Mouse (Mus musculus): ENCODE data around the gene Tjp3. TPM values are rescaled to one million over a fixed set of nuclear protein-coding genes. Genes with fewer than 3 reads are reported as not detected.
A peak's percentile ranks its signal among the peaks of the same experiment; 100 is the strongest.

Gene Tjp3
- total RNA-seq (2021), result under 1 TPM; 0.14 to 0.34 TPM
- long read RNA-seq, experiment 1, result 0 reads
- long read RNA-seq, experiment 2, result 0 reads

DNA sequence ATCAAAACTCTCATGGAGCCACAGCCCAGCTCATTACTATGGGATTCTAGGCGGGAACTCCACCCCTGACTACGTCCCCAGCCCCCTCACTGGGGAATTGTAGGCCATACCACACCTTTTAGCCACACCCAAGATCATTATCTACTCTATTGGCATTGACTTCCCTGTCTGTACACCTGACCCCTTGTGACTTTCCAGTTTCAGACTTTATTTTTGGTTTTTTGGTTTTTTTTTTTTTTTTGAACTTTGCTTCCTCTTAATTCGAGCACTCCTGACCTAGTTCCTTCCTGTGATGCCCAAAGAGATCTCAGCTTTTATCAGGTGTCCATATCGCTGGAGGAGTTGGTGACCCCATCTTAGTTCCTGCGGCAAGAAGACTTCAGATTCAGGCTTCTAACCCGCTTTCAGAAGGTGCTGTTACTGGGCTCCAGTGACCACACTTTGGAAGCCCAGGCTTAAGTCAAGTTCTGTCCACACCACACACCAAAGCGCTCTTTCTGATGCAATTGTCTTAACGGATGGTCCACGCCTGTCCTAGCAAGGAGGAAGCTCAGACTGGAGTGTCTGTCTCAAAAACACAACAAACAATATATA lies at the start of gene Tjp3:
Gene Tjp3 (minus strand): TSS at position 71 of the 594 bp plus-strand sequence.
- DNase-seq, result no peak
- intact Hi-C loops (cut with DNase I), result no loop called here

DNA sequence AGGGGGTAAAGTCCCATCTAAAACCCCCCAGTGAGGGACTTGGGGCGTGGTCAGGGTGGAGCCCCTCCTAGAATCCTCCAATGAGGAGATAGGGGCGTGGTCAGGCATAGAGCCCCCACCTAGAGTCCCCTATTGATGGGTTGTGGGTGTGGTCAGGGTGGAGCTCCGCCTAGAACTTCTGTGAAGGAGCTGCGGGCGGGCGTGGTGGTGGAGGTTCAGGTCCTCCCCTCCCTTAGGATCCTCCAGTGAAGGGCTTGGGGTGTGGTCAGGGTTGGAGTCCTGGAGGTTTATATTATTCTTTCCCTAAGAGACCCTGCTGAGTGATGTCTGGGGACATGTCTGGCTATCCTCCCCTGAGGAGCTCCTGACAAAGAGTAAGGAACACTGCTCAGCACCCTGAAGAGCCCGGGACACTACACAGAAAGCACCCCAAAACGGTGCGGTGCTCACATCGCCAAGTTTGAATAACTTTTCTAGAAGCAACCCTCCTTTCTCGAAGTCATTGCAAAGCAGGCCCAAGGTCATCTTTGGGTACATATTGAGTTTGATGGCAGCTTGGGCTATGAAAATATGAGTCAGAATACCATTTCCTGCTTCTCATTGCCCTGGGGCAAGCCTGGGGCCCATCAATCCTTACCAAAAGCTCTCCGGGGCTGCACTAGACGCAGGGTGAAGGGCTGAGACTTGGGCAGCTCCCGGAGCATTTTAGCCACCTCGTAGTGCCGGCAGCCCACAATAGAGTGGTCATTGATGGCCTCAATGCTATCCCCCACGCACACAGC lies 49.4 kb upstream of the Tjp3 start:
- intact Hi-C loops (cut with DNase I), result loop anchor here (2.0 to 5.0 kb wide), 2 partner anchors 18 to 98 kb away; no protein-coding TSS in a partner anchor
- no peak for DNase-seq

DNA sequence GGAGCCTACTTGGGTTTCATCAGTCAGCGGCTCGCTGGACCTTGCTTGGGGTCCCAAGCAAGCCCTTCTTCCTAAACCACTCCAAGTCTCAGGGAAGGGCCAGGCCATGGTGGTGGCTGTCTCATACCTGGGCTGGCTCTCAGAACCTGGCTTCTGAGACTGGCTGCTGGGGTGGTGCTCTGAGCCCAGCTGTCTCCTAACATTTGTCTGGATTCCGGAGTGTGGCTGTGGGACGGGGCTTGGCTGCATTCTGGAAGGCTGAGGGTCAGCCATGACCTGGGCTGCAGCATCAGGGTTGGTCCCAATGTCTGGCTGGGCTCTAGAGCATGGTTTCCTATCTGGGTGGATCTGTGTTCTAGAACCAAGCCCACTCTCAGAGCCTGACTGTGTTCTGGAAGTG lies 45.2 kb upstream of the Tjp3 start:
- intact Hi-C loops (cut with DNase I), result no loop called here
- DNase-seq, result no peak

DNA sequence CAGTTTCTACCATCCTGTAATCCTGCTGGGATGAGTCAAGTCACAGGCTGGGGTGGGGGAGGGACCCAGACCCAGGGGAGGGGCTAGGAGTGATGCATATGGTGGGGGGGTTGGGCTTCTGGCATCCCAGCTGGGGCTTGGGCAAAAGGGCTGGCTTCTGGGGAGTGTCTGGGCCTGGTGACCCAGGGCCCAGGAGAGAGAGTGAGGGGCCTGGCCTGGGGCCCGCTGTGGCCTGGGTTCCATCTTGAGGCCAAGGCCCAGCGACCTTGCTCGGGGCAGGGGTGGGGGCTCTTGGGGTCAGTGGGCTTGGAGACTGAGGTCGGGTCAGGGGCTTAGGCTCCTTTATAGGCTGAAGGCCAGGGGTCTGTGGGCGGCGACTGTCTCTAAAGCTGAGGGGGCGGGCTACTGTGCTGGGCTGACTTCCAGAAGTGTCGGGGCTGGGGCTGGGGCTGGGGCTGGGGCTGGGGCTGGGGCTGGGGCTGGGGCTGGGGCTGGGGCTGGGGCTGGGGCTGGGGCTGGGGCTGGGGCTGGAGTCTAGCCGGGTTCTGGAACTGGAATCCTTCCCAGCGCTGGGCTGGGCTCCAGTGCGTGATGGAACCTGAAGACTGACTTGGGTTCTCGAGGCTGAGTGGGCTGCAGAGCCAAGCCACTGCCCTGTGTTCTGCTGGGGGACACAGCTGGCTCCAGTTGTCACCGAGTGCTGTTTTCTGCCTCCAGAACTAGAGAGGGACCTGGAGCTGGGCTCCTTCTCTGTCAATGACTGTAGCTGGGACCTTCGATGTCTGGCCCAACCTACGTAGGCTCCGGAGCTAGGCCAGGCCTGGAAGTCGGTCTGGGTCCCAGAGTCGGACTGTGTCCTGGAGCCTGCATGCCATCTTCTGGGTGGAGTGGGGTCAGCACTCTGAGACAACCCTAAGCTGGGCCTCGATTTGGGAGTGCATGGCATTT lies 44.3 kb upstream of the Tjp3 start:
- intact Hi-C loops (cut with DNase I), result no loop called here
- peak; percentile 61 to 64 for DNase-seq

DNA sequence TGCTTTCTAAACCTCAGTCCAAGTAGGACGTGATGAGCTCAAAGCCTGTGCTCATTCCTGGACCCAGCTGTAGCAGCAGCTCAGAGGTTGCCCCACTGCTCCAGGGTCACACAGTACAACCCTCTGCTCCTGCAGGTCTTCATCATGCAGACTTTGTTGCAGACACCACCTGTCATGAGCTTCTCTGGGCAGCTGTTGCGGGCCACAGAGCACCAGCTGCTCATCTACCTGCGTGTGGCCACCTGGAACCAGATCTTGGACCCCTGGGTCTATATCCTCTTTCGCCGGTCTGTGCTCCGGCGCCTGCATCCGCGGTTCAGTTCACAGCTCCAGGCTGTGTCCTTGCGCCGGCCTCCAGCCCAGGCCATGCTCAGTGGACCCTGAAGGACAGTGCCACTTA lies 42.9 kb upstream of the Tjp3 start:
- intact Hi-C loops (cut with DNase I), result no loop called here
- no peak for DNase-seq

DNA sequence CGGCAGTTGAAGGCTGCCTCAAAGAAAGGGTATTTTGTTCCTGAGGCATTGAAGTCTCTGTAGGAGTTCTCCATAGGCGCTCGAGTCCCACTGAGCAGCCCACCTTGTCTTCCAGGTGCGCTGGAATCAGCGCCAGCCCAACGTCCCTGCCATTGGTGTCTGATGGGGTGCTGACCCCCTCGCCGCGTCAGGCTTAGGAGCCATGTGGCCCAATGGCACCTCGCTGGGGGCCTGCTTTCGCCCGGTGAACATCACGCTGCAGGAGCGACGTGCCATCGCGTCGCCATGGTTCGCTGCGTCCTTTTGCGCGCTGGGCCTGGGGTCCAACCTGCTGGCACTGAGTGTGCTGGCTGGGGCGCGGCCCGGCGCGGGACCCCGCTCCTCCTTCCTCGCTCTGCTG lies 40.9 kb upstream of the Tjp3 start:
- intact Hi-C loops (cut with DNase I), result no loop called here
- no peak for DNase-seq

DNA sequence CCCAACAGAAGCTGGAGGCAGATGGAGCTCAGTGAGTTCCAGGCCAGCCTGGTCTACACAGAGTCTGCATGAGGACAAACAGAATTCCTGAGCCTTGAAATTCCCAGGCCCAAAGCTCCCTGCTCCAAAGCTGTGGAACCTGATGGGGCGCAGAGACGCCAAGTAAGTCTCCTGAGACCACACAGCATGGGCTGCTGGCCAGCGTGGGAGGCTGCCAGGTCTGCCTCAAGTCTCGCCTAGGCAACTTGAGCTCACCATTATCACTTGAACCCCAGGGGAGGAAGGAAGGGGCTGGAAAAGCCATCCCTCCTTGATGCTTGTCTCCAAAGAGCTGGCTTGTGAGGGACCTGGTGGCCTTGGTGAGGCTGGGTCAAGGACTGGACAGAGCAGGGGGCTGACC lies 38.6 kb upstream of the Tjp3 start:
- intact Hi-C loops (cut with DNase I), result no loop called here
- peak; percentile 68 to 70 for DNase-seq

DNA sequence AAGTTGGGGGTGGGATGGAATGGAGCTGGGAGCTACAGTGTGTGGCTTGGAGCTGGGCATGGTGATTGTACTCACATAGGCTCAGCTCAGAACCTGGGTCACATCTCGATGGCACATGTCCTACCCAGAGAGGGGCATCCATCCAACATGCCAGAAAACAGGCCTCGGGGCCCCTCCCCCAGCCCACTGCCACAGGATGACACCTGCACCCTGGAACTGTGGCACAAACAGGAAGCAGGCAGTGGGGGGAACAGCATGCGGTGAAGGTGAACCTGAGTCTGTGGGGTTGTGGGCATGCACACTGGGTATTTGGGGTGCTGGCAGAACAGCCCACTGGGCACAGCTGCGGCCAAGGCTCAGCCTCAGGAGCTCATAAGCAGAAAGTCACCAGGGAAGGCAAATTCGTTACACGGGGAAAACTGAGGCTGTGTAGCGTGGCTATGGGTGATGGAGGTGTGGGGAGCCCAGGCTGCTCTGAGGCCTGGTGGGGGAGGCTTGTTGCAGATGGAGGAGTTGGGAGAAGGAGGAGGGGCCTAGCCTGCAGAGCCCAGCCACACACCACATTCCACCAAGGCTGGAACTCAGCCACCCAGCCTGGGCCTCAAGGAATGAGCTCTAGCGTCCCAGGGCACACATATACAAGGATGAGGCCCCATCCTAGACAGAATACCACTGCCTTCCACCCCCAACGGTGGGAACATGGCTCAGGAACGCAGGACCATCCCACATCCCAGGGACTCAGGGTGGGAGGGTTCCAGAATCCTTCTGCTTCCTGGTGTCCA lies 38.0 kb upstream of the Tjp3 start:
- intact Hi-C loops (cut with DNase I), result no loop called here
- DNase-seq, result peak in 1 of 2 experiments; percentile 65

DNA sequence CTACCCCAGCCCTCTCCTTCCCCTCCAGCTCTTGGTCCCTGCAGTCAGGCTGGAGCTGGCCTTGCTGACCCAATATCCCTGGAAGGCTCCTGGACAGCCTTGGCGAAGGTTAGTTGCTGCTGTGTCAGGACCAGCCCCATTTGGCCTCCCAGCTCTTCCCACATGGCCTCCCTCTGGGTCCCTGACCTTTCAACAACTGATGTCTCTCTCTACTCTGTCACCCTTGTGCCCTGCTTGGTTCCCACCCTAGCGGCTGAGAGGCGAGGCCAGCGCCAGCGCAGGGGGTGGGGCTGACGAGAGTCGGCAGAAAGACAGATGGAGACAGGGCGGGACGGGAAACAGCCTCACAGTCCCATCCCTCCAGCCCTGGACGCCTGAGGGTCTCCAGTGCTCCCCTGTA lies 37.0 kb upstream of the Tjp3 start, which contains the start of gene Tbxa2r:
Gene Tbxa2r (plus strand): TSS at position 346 of the 400 bp plus-strand sequence.
- DNase-seq, result peak; percentile 70 to 79
- intact Hi-C loops (cut with DNase I), result no loop called here

DNA sequence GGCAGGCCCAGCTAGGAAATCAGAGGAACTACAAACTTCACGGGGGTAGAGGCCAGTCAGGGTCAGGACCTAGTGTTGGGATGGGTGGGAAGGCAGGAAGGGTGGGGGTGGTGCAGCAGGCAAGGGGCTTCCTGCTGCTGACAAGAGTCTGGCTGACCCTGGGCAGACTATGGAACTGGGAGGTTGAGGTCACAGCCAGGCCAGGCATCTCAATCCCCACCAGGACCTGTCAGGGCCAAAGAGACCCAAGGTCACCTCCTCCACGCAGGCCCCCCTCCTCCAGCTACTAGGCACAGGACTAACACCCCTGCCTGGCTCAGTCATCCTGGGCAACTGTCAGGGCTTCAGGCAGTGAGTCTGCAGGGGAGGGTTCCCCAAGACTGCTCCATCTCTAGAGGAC lies 36.6 kb upstream of the Tjp3 start:
- DNase-seq, result no peak

DNA sequence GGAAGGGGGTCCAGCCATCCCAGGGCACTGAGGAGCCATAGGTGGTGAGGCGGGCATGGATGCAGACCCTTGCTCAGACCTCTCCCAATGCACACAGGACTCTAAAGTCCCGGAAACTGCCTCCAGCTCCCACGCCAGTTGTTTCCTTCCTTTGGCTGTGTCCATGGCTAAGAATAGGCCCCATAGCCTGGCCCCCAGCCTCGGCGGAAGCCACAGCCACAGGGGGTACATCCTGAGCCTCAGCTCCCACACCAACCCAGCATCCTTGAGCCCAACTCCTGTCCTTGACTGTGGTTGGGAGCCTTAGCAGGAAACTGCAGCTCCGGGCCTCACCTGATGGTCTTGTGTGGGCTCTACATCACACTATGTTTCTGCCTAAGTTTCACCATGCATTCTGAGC lies 35.5 kb upstream of the Tjp3 start:
- intact Hi-C loops (cut with DNase I), result no loop called here
- peak; percentile 60 to 61 for DNase-seq

More for the DNA sequence above, 36.6 kb upstream of the Tjp3 start:
- intact Hi-C loops (cut with DNase I), result no loop called here

DNA sequence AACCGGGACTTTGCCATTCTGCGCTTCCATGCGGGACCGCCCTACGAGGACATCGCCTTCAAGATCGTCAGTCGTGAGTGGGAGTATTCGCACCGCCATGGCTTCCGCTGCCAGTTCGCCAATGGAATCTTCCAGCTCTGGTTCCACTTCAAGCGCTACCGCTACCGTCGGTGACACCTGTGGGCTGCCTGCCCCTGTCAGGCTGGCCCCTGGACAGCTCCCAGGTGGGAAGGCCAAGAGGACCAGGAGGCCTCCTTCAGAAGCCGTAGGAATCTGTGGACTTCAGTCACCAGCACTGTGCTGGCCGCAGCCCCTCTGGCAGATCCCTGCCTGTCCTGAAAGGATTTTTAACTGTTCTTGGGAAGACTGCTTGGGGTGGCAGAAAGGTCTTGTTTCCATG lies 34.4 kb upstream of the Tjp3 start:
- intact Hi-C loops (cut with DNase I), result no loop called here

DNA sequence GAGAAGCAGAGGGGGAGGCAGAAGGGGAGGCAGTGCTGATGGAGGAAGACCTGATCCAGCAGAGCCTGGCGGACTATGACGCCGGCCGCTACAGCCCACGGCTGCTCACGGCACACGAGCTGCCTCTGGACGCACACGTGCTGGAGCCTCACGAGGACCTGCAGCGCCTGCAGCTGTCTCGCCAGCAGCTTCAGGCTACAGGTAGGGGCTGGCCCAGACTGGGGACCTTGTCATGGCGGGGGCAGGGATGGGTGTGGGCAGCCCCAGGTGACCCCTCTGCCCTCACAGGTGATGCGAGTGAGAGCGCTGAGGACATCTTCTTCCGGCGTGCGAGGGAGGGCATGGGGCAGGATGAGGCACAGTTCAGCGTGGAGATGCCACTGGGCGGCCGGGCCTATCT lies 33.8 kb upstream of the Tjp3 start:
- no peak for DNase-seq
- intact Hi-C loops (cut with DNase I), result no loop called here

More for the DNA sequence above, 34.4 kb upstream of the Tjp3 start:
- DNase-seq, result no peak

DNA sequence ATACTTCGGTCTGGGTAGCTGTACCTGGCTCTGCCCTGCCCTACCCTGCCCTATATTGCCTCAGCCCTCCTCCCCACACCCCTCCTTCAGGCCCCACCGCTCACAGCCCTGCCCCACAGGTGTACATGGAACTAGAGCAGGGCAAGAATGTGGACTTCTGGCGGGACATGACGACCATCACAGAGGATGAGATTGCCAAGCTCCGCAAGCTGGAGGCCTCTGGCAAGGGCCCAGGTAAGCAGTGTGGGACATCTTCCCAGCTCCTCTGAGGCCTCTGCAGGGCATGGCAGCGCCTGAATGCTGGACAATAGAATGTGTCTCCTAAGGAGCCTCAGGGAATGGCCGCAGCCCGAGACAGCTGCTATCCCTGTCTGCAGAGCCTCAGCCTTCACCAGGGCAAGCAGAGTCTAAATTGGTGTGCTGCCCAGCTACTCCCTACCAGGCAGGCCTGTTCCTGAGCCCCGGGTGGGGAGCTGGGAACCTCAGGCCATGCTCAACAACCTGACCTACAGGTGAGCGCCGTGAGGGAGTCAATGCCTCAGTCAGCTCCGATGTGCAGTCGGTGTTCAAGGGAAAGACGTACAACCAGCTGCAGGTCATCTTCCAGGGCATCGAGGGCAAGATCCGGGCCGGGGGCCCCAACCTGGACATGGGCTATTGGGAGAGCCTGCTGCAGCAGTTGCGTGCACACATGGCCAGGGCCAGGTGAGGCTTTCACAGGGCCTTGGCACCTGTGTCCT lies 32.6 kb upstream of the Tjp3 start:
- intact Hi-C loops (cut with DNase I), result loop anchor here (2.0 kb wide), 1 partner anchor 17 kb away; no protein-coding TSS in a partner anchor
- DNase-seq, result no peak

DNA sequence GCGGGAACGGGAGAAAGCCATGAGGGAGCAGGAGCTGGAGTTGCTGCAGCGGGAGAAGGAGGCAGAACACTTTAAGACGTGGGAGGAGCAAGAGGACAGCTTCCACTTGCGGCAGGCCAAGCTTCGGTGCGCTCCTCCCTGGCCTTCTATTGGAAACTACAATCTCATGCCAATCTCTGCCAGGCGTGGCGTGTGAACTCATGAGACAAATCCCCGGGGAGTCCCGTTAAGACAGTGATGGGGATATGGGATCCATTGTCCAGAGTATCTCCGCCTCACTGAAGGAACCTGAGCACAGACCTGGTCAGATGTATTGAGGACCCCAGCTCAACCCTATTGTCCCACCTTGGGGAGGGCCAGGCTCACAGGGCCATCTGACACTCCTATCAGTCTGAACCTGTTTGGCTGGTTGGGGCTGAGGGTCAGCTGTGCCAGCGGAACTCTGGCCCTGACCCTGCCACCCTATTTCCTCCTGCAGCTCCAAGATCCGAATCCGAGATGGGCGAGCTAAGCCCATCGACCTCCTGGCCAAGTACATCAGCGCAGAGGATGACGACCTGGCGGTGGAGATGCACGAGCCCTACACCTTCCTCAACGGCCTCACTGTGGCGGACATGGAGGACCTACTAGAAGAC lies 31.9 kb upstream of the Tjp3 start:
- intact Hi-C loops (cut with DNase I), result loop anchor here (2.0 kb wide), 1 partner anchor 18 kb away; no protein-coding TSS in a partner anchor
- DNase-seq, result no peak

DNA sequence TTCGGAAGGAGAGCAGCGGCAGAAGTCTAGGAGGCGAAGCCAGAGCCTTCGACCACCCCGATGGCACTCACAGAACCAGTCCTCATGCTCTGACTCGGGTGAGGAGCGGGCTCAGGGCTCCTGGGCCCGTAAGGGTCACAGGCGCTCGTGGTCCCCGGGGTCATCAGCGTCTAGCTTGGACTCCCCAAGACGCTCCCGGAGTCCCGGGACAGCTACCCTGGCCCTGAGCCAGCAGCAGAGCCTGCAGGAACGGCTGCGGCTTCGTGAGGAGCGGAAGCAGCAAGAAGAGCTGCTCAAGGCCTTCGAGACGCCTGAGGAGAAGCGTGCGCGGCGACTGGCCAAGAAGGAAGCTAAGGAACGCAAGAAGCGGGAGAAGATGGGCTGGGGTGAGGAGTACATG lies 31.1 kb upstream of the Tjp3 start:
- no peak for DNase-seq
- intact Hi-C loops (cut with DNase I), result loop anchor here (2.0 kb wide), 1 partner anchor 18 kb away; no protein-coding TSS in a partner anchor

DNA sequence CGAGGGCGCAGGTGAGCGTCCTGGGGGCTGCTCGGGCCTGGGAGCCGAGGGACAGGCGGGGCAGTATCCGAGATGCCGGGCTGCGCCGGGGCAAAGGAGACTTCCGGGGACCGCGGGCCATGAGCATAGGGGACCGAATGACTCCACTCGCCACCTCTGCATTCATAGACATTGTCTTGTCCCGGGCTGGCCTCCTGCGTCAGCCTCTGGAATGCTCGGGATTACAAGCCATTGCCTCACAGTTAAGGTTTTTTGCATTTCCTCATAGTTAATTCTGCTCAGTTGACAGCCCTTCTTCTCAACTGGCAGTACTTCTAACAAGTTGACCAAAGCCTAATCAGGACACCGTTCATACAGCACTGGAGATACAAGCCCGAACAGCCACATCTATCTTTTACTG lies 30.1 kb upstream of the Tjp3 start:
- intact Hi-C loops (cut with DNase I), result no loop called here
- DNase-seq, result no peak

DNA sequence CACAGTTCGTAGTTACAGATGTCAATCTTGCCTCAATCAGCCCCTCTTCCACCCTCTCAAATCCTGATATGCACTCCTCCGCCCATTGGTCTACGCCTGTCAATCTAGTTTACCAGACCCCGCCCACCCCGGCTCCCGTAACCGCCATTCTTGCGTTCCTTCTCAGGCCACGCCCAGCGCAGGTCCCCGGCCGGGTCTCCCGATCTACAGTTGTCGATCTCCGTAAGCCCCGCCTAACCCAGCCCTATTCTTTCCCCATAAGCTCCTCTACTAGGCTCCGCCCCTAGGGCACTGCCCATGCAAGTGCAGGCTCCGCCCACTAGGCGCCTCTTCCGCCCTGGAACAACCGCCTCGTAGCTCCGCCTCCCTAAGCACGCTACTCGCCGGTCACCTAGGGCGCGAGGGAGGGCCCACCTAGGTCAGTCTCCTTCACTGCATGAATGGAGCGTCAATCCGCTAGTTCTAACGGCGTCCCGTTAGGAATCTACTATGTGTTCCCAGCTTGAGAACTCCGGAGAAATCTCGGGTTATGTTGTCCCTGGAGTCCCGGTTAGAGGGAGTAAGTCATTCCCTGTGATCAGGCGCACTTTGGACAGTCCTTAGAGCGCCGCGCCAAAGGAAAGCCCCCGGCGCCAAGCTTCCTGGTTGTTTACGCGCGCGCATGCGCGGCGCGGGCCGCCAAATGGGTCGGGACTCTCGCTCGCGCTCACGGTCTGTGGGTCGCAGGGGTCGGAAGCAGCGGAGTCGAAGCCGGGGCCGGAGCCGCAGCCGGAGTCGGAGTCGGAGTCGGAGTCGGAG lies 29.4 kb upstream of the Tjp3 start, which contains the start of gene Cactin:
Gene Cactin (plus strand): TSS at position 554 of the 798 bp plus-strand sequence.
- intact Hi-C loops (cut with DNase I), result no loop called here
- DNase-seq, result peak; percentile 99
